Mouse (Mus musculus) embryonic fibroblast, embryonic 13.5 days (primary cell): ENCODE results near the gene Cyp27b1.

Experiments
- CTCF ChIP-seq: IDR thresholded peaks from 2 replicates; pipeline ENCODE4 v1.5.1; 2011; ENCODE audit warnings: mild to moderate bottlenecking, control low read depth, low read length, moderate library complexity, borderline replicate concordance; ENCODE audit not compliant: insufficient read depth
- POLR2A ChIP-seq: IDR thresholded peaks from 2 replicates; pipeline ENCODE4 v1.6.1; 2011; ENCODE audit warnings: low read depth, mild to moderate bottlenecking, control low read depth, low read length, moderate library complexity

- no peak for TF ChIP-seq CTCF
- TF ChIP-seq POLR2A = peak; percentile 57
Observed at GRCm38 (mm10) chr10:127068360-127069038, 20.4 kb downstream of the Cyp27b1 start.
